Mouse (Mus musculus) kidney, postnatal 0 days (tissue): ENCODE data around the gene Jag2. TPM values are rescaled to one million over a fixed set of nuclear protein-coding genes. Genes with fewer than 3 reads are reported as not detected.

ENCODE experiments used
- ATAC-seq: fragments of 200-750 bp; cut with Nextera tagmentation; replicated peaks from 2 replicates; pipeline ENCODE4 v1.8.0; 2017; ENCODE audit warnings: low read depth, moderate number of reproducible peaks, moderate TSS enrichment, moderate library complexity; ENCODE audit not compliant: low FRiP score
- DNase-seq: peaks from one replicate; pipeline ENCODE4 v3.0.0-alpha.2; 2016; ENCODE audit warnings: low spot score
- H3K27ac ChIP-seq: fragments of 300-500 bp; sonication (generic); 2 replicates; pipeline ENCODE4 v1.5.1; 2014; ENCODE audit warnings: mild to moderate bottlenecking
- H3K27me3 ChIP-seq: fragments of 300-500 bp; sonication (generic); 2 replicates; pipeline ENCODE4 v1.6.1; 2014; ENCODE audit warnings: low read length, mixed read lengths; ENCODE audit not compliant: insufficient read depth
- H3K36me3 ChIP-seq: fragments of 300-500 bp; sonication (generic); 2 replicates; pipeline ENCODE4 v1.6.1; 2014; ENCODE audit warnings: low read length, mixed read lengths; ENCODE audit not compliant: insufficient read depth
- H3K4me1 ChIP-seq: fragments of 300-500 bp; sonication (generic); replicated peaks from 2 replicates; pipeline ENCODE4 v1.6.1; 2014; ENCODE audit warnings: antibody characterized with exemption, low read length, mixed read lengths; ENCODE audit not compliant: insufficient read depth
- H3K4me2 ChIP-seq: fragments of 300-500 bp; sonication (generic); 2 replicates; pipeline ENCODE4 v1.6.1; 2014; ENCODE audit warnings: mild to moderate bottlenecking, low read length, moderate library complexity, mixed read lengths
- H3K4me3 ChIP-seq: fragments of 300-500 bp; sonication (generic); replicated peaks from 2 replicates; pipeline ENCODE4 v1.5.1; 2014; ENCODE audit warnings: low read depth, low read length
- H3K9ac ChIP-seq: fragments of 300-500 bp; sonication (generic); 2 replicates; pipeline ENCODE4 v1.6.1; 2014; ENCODE audit warnings: low read depth, low read length
- H3K9me3 ChIP-seq: fragments of 300-500 bp; sonication (generic); replicated peaks from 2 replicates; pipeline ENCODE4 v1.6.1; 2016; ENCODE audit warnings: low read length, inconsistent platforms, mixed read lengths
- CTCF ChIP-seq: IDR thresholded peaks from 2 replicates; pipeline ENCODE4 v1.5.1; 2016; ENCODE audit warnings: antibody characterized with exemption, low read depth, mild to moderate bottlenecking, moderate library complexity
- WGBS: fragments of 180-500 bp; shearing (Covaris S2); extraction: QIAGEN DNeasy Blood & Tissue Kit; methylation state at CpG from one replicate; pipeline ENCODE4 v1.1.7; 2014; 5-methylcytosine and 5-hydroxymethylcytosine counted together
- polyA plus RNA-seq: library from polyadenylated mRNA; unstranded; fragments of >200 nt; fragmentation: Nextera tagmentation; extraction: Ambion mirVana; gene quantifications from 2 replicates; pipeline ENCODE4 v1.2.1, GENCODE M21; 2015

Gene Jag2
- polyA plus RNA-seq: 2.4 and 2.9 TPM in 2 replicates

- H3K36me3 ChIP-seq: no peaks in the 10 kb centered on the region
- peak; percentile 51 for TF ChIP-seq CTCF
- H3K4me2 ChIP-seq: peak within 1 kb of the TSS; percentile 89
- ATAC-seq (peak; percentile 30), DNase-seq (peak; percentile 43)
- peak within 1 kb of the TSS; percentile 48 for H3K4me3 ChIP-seq
- peak within 1 kb of the TSS; percentile 25; the same call in 1 of the 2 replicates for H3K27ac ChIP-seq
- peaks cover 12% of the 10 kb centered on the region for H3K27me3 ChIP-seq
- no peaks in the 10 kb centered on the region for H3K9me3 ChIP-seq
- 1% methylated on average over 52 of the region's 85 CpGs for WGBS
- H3K9ac ChIP-seq: peak within 1 kb of the TSS; percentile 46; the same call in 1 of the 2 replicates
- peaks cover 13% of the 10 kb centered on the region for H3K4me1 ChIP-seq
These were observed at the start of gene Jag2 for GRCm38 (mm10) chr12:112929562-112930352. TSS of gene Jag2 (minus strand) at chr12:112929776.

- H3K4me3 ChIP-seq: peak overlapping the region; percentile 68
- H3K4me1 ChIP-seq: peaks cover 6% of the 10 kb centered on the region; the same call in 1 of the 2 replicates
- H3K9me3 ChIP-seq: no peaks in the 10 kb centered on the region
- DNase-seq (peak; percentile 9), ATAC-seq (no peak)
- peak overlapping the region; percentile 94 for H3K4me2 ChIP-seq
- H3K27ac ChIP-seq: peak overlapping the region; percentile 90
- no peak for TF ChIP-seq CTCF
- no peaks in the 10 kb centered on the region for H3K27me3 ChIP-seq
- WGBS: 40% methylated on average over 12 of the region's 12 CpGs
- H3K9ac ChIP-seq: peak overlapping the region; percentile 78
- H3K36me3 ChIP-seq: peaks cover 61% of the 10 kb centered on the region
These were observed 47.6 kb upstream of the Jag2 start for GRCm38 (mm10) chr12:112977156-112977555.

DNA sequence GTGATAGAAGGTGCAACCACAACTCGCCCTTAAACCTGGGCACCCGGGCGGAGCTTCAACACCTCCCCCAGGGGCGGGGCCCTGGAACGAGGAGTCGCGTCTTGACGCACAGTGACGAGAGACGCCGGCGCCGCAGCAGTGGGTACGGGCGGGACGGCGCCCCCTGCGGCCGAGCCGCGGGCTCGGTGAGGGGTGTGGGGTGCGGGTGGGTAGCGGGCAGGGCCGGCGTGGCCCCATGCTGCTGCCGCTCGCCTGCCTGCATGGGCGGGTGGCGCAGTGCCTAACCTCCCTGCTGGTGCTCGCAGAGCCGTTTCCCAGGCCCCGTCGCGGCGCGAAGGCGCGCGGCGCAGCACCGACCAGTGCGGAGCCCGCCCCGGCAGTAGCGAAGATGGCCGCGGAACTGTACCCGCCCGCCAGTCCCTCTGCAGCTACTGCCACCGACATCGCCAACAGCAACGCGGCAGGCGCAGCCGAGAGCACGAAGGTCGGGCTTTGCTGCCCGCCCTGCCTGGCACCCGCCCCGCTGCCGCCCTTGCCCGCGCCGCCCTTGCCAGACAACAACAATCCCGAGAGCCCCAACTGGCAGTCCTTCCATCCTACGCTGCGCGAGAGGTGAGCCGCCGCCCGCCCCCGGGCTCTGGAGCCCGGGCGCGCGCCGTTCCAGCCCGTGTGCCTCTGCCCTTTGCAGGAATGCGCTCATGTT lies 46.9 kb upstream of the Jag2 start, which contains the start of gene Btbd6:
Gene Btbd6 (plus strand): TSS at position 112 of the 703 bp plus-strand sequence.
- DNase-seq (peak; percentile 92), ATAC-seq (peak; percentile 96)
- H3K9me3 ChIP-seq: no peaks in the 10 kb centered on the region
- peaks cover 6% of the 10 kb centered on the region; the same call in 1 of the 2 replicates for H3K4me1 ChIP-seq
- H3K27me3 ChIP-seq: no peaks in the 10 kb centered on the region
- H3K36me3 ChIP-seq: peaks cover 61% of the 10 kb centered on the region
- H3K4me3 ChIP-seq: peak within 1 kb of the TSS; percentile 68
- H3K9ac ChIP-seq: peak within 1 kb of the TSS; percentile 78
- 0% methylated on average over 72 of the region's 80 CpGs for WGBS
- TF ChIP-seq CTCF: peak; percentile 65
- H3K27ac ChIP-seq: peak within 1 kb of the TSS; percentile 90
- peak within 1 kb of the TSS; percentile 94 for H3K4me2 ChIP-seq

DNA sequence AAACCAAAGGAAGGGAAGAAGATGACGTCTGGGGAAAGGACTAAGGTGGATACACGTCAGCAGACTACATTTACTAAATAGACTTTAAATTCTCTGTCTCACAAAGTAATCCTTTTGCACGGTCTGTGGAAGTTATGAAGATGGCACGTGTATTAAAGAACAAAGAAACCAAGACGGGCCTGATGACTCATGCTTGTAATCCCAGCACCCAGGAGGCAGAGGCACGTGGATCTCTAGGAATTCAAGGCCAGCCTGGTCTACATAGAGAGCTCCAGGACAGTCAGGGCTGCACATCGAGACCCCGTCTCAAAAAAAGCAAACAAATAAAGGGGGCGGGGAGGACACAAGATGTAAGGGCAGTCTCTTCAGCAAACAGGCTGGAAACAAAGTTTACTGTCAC lies 45.2 kb upstream of the Jag2 start:
- H3K27ac ChIP-seq: no peak overlapping the region
- WGBS: 91% methylated on average over 9 of the region's 9 CpGs
- no peaks in the 10 kb centered on the region for H3K9me3 ChIP-seq
- H3K4me1 ChIP-seq: peaks cover 6% of the 10 kb centered on the region; the same call in 1 of the 2 replicates
- no peak overlapping the region for H3K9ac ChIP-seq
- H3K4me2 ChIP-seq: no peak overlapping the region
- no peak for TF ChIP-seq CTCF
- ATAC-seq: no peak
- no peak overlapping the region for H3K4me3 ChIP-seq
- H3K36me3 ChIP-seq: peaks cover 59% of the 10 kb centered on the region
- H3K27me3 ChIP-seq: no peaks in the 10 kb centered on the region
- DNase-seq: no peak

DNA sequence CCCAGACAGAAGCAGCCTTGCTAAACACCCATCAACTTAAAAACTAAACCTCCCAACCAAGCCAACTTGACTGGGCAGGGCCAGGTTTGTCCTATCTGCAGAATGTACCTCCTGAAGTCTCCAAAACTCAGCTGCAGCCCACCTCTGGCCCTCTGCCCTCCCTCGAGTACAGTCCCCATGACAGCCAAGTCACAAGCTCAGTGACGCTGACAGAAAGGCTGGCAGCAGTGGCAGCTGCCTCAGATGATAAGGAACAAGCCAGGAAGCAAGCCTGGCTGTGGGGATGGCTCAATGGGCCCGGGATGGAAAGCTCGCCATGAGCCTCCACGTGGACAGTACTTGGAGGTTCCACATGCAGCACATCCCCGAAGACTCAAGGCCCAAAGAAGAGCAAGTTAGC lies 40.0 kb upstream of the Jag2 start:
- H3K9ac ChIP-seq: no peak overlapping the region
- no peak overlapping the region for H3K4me3 ChIP-seq
- H3K27me3 ChIP-seq: no peaks in the 10 kb centered on the region
- H3K9me3 ChIP-seq: no peaks in the 10 kb centered on the region
- H3K4me1 ChIP-seq: no peaks in the 10 kb centered on the region
- WGBS: 73% methylated on average over 6 of the region's 6 CpGs
- no peak overlapping the region for H3K4me2 ChIP-seq
- H3K36me3 ChIP-seq: peaks cover 86% of the 10 kb centered on the region
- no peak for TF ChIP-seq CTCF
- ATAC-seq (no peak), DNase-seq (no peak)
- H3K27ac ChIP-seq: no peak overlapping the region

DNA sequence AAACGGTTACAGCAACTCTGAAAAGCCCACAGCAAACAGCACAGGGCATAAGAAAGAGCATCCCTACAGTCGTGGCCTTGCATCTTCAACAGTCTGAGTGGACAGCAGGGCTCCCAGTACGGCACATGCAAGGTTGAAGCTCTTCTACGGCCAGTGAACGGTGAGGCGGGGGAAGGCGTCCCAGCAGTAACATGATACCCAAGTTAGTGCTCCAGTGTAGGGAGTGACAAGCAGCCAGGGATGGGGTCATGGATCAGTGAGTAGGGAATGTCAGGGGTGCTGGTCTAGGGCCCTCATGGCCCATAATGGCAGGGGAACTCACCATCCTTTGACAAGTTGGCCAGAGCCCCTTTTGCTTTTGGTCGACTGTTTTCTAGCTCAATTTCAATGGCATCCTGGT lies 39.4 kb upstream of the Jag2 start:
- peak; percentile 84 for DNase-seq
- no peak for TF ChIP-seq CTCF
- no peak overlapping the region for H3K27ac ChIP-seq
- H3K9ac ChIP-seq: no peak overlapping the region
- H3K9me3 ChIP-seq: no peaks in the 10 kb centered on the region
- no peak overlapping the region for H3K4me2 ChIP-seq
- 28% methylated on average over 8 of the region's 8 CpGs for WGBS
- H3K36me3 ChIP-seq: peaks cover 89% of the 10 kb centered on the region
- ATAC-seq: peak; percentile 81
- no peaks in the 10 kb centered on the region for H3K27me3 ChIP-seq
- H3K4me3 ChIP-seq: no peak overlapping the region
- no peaks in the 10 kb centered on the region for H3K4me1 ChIP-seq
